ENCODE assay signal across 35 mouse cellular contexts in the genomic region with DNA sequence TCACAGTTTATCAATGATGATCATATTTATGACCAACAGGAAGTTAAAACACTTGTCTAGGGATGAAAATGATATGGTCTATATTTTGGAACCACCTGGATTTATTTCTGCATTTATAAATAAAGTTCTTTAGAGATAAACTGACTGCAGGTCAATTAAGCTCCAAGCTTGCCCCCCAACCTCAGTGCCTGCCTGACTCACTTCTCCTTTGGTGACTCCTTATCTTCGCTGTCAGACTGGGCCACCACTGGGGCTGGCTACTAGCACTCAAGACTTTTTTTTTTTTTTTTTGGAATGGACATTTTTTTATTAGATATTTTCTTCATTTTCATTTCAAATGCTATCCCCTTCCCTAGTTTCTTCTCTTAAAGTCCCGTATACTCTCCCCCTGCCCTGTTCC.
"Had no signal": no experiment of that assay in that cellular context is flagged by ENCODE, and none has a peak within 500 bp of the region (broad histone marks: within the 10 kb centered on the region; RNA-seq: fewer than 3 reads in every experiment).

No protein-coding gene starts in this region.

- H3K4me1 ChIP-seq: heart, embryonic 12.5 days; heart, embryonic 13.5 days; heart, embryonic 15.5 days; hindbrain, embryonic 10.5 days; hindbrain, embryonic 12.5 days; hindbrain, embryonic 13.5 days; hindbrain, embryonic 15.5 days; intestine, embryonic 15.5 days; kidney, embryonic 15.5 days had no signal

- ATAC-seq: hindbrain, embryonic 16.5 days; hindbrain, postnatal 0 days; inflammation-experienced regulatory T-cells, adult 6 months; intestine, embryonic 15.5 days; intestine, embryonic 16.5 days; intestine, postnatal 0 days had no signal

- H3K4me2 ChIP-seq: heart, embryonic 11.5 days; heart, embryonic 12.5 days; heart, embryonic 13.5 days; heart, embryonic 15.5 days; hindbrain, embryonic 12.5 days; hindbrain, embryonic 13.5 days; hindbrain, embryonic 14.5 days; hindbrain, embryonic 15.5 days; intestine, embryonic 15.5 days; kidney, embryonic 15.5 days had no signal

- H3K4me3 ChIP-seq: heart, embryonic 12.5 days; heart, embryonic 13.5 days; heart, embryonic 15.5 days; hindbrain, embryonic 10.5 days; hindbrain, embryonic 12.5 days; hindbrain, embryonic 13.5 days; hindbrain, embryonic 15.5 days; intestine, embryonic 15.5 days; kidney, embryonic 15.5 days; layer of hippocampus, adult 2 months; left cerebral cortex, adult 2 months had no signal

- H3K27me3 ChIP-seq: heart, embryonic 12.5 days; heart, embryonic 13.5 days; heart, embryonic 15.5 days; hindbrain, embryonic 12.5 days; hindbrain, embryonic 13.5 days; hindbrain, embryonic 15.5 days; intestine, embryonic 15.5 days; kidney, embryonic 15.5 days had no signal

- H3K9me3 ChIP-seq: heart, embryonic 12.5 days; heart, embryonic 13.5 days; heart, embryonic 15.5 days; hindbrain, embryonic 12.5 days; hindbrain, embryonic 13.5 days; hindbrain, embryonic 15.5 days; intestine, embryonic 15.5 days; kidney, embryonic 15.5 days had no signal

- DNase-seq: heart, postnatal 10 days; heart, postnatal 14 days; heart, postnatal 36 days; heart, postnatal 4 days; kidney, adult 11 months; kidney, adult 18-20 months; kidney, adult 2 months; kidney, adult 8-10 months; kidney, adult 9 months; kidney, postnatal 10 days; kidney, postnatal 14 days; kidney, postnatal 25 days; kidney, postnatal 36 days; kidney, postnatal 4 days; layer of hippocampus, adult 9-11 months; layer of hippocampus, postnatal 36 days had no signal

- H3K36me3 ChIP-seq: heart, embryonic 12.5 days; heart, embryonic 13.5 days; heart, embryonic 15.5 days; hindbrain, embryonic 10.5 days; hindbrain, embryonic 12.5 days; hindbrain, embryonic 13.5 days; hindbrain, embryonic 15.5 days; intestine, embryonic 15.5 days; kidney, embryonic 15.5 days had no signal

- H3K27ac ChIP-seq: heart, embryonic 13.5 days; heart, embryonic 15.5 days; hindbrain, embryonic 10.5 days; hindbrain, embryonic 12.5 days; hindbrain, embryonic 13.5 days; hindbrain, embryonic 14.5 days; hindbrain, embryonic 15.5 days; hindbrain, postnatal 0 days; intestine, embryonic 15.5 days; kidney, embryonic 15.5 days; kidney, postnatal 0 days; layer of hippocampus, adult 2 months; left cerebral cortex, adult 2 months had no signal

- H3K9ac ChIP-seq: heart, embryonic 12.5 days; heart, embryonic 13.5 days; heart, embryonic 15.5 days; hindbrain, embryonic 12.5 days; hindbrain, embryonic 13.5 days; hindbrain, embryonic 14.5 days; hindbrain, embryonic 15.5 days; intestine, embryonic 15.5 days; kidney, embryonic 15.5 days had no signal
